Mouse (Mus musculus): ENCODE data around the gene Cldnd1.

DNA sequence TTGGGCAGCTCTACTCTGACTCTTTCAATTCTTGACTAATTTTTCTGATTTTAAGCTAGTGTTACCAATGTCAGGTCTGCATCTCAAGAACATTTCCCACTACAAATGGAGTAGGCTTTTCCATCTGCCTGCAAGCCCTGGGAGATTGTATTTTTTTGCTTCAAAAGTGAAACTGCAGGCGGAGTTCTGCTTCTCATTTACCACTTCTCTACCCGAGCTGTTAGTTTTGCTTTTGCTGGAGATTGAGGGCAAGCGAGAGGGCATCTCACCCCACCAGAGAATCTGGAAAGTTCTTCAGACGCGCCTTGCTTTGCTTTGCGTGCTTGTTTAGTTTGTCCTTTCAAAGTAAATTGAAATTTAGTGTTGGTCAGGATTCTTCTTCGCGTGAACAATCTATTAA lies 15.5 kb upstream of the Cldnd1 start:
- TF ChIP-seq CTCF (conservative IDR thresholded peaks at IDR 0.05; ENCODE audit: insufficient read depth, insufficient read length, low read depth, low read length) (no peak), POLR2A (IDR thresholded peaks at IDR 0.05; ENCODE audit: low read depth, low read length) (no peak)
